Mouse (Mus musculus) kidney, embryonic 15.5 days (tissue): Measurements from ENCODE around the gene Siglece. TPM values are rescaled to one million over a fixed set of nuclear protein-coding genes. Genes with fewer than 3 reads are reported as not detected.
"Not testable (repeated sequence)": the region's sequence is repeated elsewhere in the genome, so short reads cannot be mapped to it uniquely, and the experiment has no call there.

Experiments used
- ATAC-seq: fragments of 200-750 bp; cut with Nextera tagmentation; replicated peaks from 2 replicates; pipeline ENCODE4 v1.8.0; 2017; ENCODE audit warnings: moderate TSS enrichment; ENCODE audit not compliant: low FRiP score
- H3K27ac ChIP-seq: fragments of 300-500 bp; sonication (generic); 2 replicates; pipeline ENCODE4 v1.5.1; 2015; ENCODE audit warnings: mild to moderate bottlenecking, inconsistent platforms
- H3K27me3 ChIP-seq: fragments of 300-500 bp; sonication (generic); 2 replicates; pipeline ENCODE4 v1.6.1; 2015; ENCODE audit warnings: inconsistent platforms
- H3K36me3 ChIP-seq: fragments of 300-500 bp; sonication (generic); 2 replicates; pipeline ENCODE4 v1.6.1; 2015; ENCODE audit warnings: inconsistent platforms
- H3K4me1 ChIP-seq: fragments of 300-500 bp; sonication (generic); 2 replicates; pipeline ENCODE4 v1.6.1; 2015; ENCODE audit warnings: inconsistent platforms
- H3K4me2 ChIP-seq: fragments of 300-500 bp; sonication (generic); 2 replicates; pipeline ENCODE4 v1.6.1; 2015; ENCODE audit warnings: moderate library complexity, mild to moderate bottlenecking, inconsistent platforms
- H3K4me3 ChIP-seq: fragments of 300-500 bp; sonication (generic); replicated peaks from 2 replicates; pipeline ENCODE4 v1.5.1; 2015; ENCODE audit warnings: mild to moderate bottlenecking, inconsistent platforms
- H3K9ac ChIP-seq: fragments of 300-500 bp; sonication (generic); 2 replicates; pipeline ENCODE4 v1.6.1; 2015; ENCODE audit warnings: mild to moderate bottlenecking, inconsistent platforms
- H3K9me3 ChIP-seq: fragments of 300-500 bp; sonication (generic); replicated peaks from 2 replicates; pipeline ENCODE4 v1.6.1; 2016; ENCODE audit warnings: inconsistent platforms
- WGBS: fragments of 180-500 bp; shearing (Covaris S2); methylation state at CpG from one replicate; pipeline ENCODE4 v1.1.7; 2015; ENCODE audit warnings: mixed read lengths; 5-methylcytosine and 5-hydroxymethylcytosine counted together
- polyA plus RNA-seq: library from polyadenylated mRNA; unstranded; fragments of >200 nt; fragmentation: Nextera tagmentation; extraction: Ambion mirVana; gene quantifications from 2 replicates; pipeline ENCODE4 v1.2.1, GENCODE M21; 2015

Gene Siglece
- 0.66 and 0.77 TPM in 2 replicates for polyA plus RNA-seq

DNA sequence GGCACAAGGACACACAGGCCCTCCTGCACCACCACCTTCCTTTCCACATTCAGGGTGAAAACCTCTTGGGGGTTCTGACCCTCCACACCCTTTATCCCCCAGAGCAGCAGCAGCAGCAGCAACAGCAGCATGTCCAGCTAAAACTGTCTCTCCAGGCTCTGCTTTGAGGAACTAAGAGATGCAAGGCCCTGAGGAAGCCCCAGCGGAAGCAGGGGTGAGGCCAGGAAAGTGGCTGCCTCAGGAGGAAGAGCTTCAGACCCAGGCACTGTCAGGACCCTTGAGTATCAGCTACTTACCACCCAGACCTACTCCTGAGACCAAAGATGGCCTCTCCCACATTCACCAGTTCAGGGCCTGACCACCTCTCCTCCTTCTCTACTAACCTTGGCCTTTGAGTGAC lies at the start of gene Siglece:
Siglece (minus strand) TSS at position 160 of the 400 bp plus-strand sequence.
- no peaks in the 10 kb centered on the region for H3K4me1 ChIP-seq
- H3K27ac ChIP-seq, result no peak within 1 kb of the TSS
- H3K9ac ChIP-seq, result no peak within 1 kb of the TSS
- WGBS, result 87% methylated on average over 1 of the region's 1 CpGs
- ATAC-seq, result no peak
- no peaks in the 10 kb centered on the region for H3K36me3 ChIP-seq
- no peak within 1 kb of the TSS for H3K4me2 ChIP-seq
- H3K4me3 ChIP-seq, result no peak within 1 kb of the TSS
- H3K9me3 ChIP-seq, result no peaks in the 10 kb centered on the region
- no peaks in the 10 kb centered on the region for H3K27me3 ChIP-seq

DNA sequence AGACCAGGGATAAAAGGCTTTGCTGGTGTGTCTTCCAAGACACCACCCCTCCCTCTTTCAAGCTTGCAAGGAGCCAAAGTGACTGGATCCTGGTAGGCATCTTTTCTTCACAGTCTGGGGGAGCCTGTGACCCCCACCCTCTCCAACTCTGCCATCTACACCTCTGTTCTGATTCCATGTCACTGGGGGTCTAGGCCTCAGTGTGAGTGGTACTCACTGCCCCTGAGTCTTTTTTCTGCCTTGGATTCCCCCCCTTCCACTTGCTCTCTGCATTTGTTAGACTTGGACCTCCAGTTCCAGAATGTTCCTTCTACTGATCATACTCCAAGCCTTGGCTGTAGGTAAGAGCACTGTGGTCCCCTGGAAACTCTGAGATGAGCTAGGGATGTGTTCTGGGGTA lies 30.2 kb upstream of the Siglece start, which contains the start of gene Klk14:
Klk14 (plus strand) TSS at position 301 of the 400 bp plus-strand sequence.
- Histone ChIP-seq H3K4me3 (no peak within 1 kb of the TSS), H3K27me3 (no peaks in the 10 kb centered on the region), H3K9me3 (no peaks in the 10 kb centered on the region), H3K36me3 (no peaks in the 10 kb centered on the region), H3K27ac (no peak within 1 kb of the TSS), H3K4me1 (no peaks in the 10 kb centered on the region), H3K4me2 (no peak within 1 kb of the TSS), H3K9ac (no peak within 1 kb of the TSS)
- no peak for ATAC-seq

DNA sequence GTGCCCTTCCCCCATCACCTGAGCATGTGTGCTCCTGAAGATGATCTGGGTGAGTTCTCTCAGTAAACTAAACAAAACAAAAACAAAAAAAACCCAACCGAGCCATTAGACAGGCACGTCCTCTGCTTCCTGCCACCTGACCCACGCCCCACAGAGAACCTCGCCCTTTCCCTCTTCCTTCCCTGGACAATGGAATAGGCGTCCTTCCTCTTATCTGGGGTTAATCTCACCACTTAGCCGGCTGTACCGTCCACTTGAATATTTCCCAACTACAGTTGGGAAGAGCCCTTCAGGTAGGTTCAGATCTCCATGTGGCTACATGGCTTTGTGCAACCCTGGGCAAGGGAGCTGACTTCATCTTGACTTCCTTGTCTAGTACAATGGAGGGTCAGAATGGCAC lies 25.1 kb upstream of the Siglece start:
- Histone ChIP-seq H3K27me3 (no peaks in the 10 kb centered on the region), H3K27ac (no peak overlapping the region), H3K4me2 (no peak overlapping the region), H3K9ac (no peak overlapping the region), H3K36me3 (no peaks in the 10 kb centered on the region), H3K4me3 (no peak overlapping the region), H3K4me1 (no peaks in the 10 kb centered on the region), H3K9me3 (no peaks in the 10 kb centered on the region)
- ATAC-seq, result no peak
- WGBS, result 67% methylated on average over 7 of the region's 7 CpGs

DNA sequence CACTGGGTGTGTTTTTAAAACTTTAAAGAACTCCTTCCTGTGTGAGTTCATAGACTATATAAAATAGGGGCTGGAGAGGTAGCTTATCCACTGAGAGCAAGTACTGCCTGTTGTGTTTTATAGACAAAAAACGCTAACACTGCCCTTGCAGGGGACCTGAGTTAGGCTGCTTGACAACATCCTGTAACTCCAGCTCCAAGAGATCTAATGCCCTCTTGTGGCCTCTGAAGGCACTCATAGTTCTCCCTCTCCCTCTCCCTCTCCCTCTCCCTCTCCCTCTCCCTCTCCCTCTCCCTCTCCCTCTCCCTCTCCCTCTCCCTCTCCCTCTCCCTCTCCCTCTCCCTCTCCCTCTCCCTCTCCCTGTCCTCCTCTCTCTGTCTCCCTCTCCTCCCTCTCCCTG lies 22.6 kb upstream of the Siglece start:
- not testable (repeated sequence) for ATAC-seq, H3K36me3 ChIP-seq, H3K9me3 ChIP-seq, H3K4me3 ChIP-seq, H3K27me3 ChIP-seq, H3K4me2 ChIP-seq, H3K27ac ChIP-seq, H3K4me1 ChIP-seq, H3K9ac ChIP-seq
- 19% methylated on average over 1 of the region's 1 CpGs for WGBS

DNA sequence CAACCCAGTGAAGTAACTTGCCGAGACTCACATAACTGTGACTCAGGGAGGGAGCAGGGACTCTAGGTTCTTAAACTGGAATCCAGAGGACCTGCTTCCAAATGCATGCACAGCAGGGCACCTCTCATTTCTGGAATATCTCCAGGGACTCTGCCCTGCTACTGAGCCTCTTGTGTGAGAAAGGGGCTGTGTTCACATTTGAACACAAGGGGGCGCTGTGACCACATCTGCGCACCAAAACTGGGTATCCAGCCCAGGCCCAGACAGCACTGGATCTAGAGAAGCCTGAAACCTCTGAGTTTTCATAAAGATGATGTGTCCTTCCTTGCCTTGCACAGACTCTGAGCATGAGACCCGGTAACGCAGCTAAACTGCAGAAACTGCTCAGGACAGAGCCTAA lies 21.0 kb upstream of the Siglece start:
- Histone ChIP-seq H3K9ac (no peak overlapping the region), H3K4me3 (no peak overlapping the region), H3K27me3 (no peaks in the 10 kb centered on the region), H3K9me3 (no peaks in the 10 kb centered on the region), H3K4me1 (no peaks in the 10 kb centered on the region), H3K36me3 (peaks cover 24% of the 10 kb centered on the region), H3K27ac (no peak overlapping the region), H3K4me2 (no peak overlapping the region)
- 18% methylated on average over 5 of the region's 5 CpGs for WGBS
- no peak for ATAC-seq

DNA sequence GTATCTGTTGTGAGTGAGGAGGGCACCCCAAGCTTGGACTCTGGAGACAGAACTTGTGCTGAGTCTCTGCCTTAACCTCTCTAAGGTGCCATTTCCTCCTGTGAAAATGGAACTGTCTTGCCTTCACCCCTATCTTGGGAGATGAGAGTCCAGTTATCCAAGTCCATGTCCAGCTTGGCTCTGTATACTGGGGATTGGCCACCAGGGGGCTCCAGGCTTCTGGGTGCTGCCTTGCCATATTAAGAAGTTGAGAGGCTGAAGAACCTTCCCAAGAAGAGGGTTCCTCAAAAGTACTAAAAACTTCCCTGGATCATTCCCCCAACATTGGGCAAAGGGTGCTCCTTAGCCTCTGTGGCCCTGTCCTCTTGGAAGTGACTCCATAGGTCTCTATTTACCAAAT lies 18.6 kb upstream of the Siglece start:
- H3K4me1 ChIP-seq, result 0 out of 2 replicates have a peak, but pooled peaks cover 2% of the 10 kb centered on the region
- no peaks in the 10 kb centered on the region for H3K27me3 ChIP-seq
- H3K27ac ChIP-seq, result no peak overlapping the region
- H3K36me3 ChIP-seq, result peaks cover 45% of the 10 kb centered on the region
- no peak overlapping the region for H3K4me2 ChIP-seq
- no peak overlapping the region for H3K4me3 ChIP-seq
- ATAC-seq, result no peak
- no peaks in the 10 kb centered on the region for H3K9me3 ChIP-seq
- H3K9ac ChIP-seq, result no peak overlapping the region

DNA sequence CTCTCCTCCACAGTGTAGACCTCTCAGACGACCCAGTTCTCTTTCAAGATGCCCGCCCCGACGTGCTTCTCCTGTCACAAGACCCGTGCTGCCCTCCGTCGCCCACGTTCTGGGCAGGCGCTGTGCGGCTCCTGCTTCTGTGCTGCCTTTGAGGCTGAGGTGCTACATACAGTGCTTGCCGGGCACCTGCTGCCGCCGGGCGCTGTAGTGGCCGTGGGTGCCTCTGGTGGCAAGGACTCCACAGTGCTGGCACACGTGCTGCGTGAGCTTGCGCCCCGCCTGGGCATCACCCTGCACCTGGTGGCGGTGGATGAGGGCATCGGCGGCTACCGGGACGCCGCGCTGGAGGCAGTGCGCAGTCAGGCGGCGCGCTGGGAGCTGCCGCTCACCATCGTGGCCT lies 15.1 kb upstream of the Siglece start:
- no peaks in the 10 kb centered on the region for H3K27me3 ChIP-seq
- peaks cover 45% of the 10 kb centered on the region for H3K36me3 ChIP-seq
- 93% methylated on average over 32 of the region's 32 CpGs for WGBS
- H3K9ac ChIP-seq, result no peak overlapping the region
- no peaks in the 10 kb centered on the region for H3K9me3 ChIP-seq
- no peak overlapping the region for H3K4me2 ChIP-seq
- H3K27ac ChIP-seq, result no peak overlapping the region
- peaks cover 11% of the 10 kb centered on the region for H3K4me1 ChIP-seq
- H3K4me3 ChIP-seq, result no peak overlapping the region
- ATAC-seq, result no peak

DNA sequence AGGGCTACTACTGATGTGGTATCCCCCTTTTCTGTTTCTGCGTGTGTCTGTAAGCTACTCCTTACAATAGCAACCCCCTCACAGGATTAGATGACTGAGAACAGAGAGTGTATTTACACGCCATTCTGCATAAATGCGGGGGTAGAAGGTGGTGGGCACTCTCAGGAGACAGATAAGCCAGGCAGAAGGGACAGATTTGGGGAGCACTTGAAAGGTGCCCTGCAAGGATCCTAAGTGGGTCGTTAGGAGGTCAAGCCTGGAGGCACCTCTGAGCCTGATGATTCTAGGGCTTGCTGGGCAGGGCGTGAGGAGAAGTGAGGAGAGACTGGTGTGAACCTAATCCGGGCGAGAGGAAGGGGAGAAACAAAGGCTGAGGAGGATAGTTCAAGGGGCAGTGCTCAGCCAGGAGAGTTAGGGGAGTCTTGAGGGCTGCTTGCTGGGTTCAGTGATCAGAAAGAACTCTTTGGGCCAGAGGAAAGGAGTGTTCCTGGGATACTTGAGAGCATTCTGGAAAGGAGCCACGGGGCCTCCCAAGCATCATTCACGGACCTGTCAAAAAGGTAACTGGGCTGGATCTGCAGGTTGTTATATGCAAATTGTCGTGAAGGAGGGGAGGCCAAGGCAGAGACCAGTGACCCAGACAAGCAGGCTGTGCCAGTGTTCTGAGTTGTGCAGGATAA lies 12.8 kb upstream of the Siglece start:
- Histone ChIP-seq H3K9me3 (no peaks in the 10 kb centered on the region), H3K36me3 (peaks cover 39% of the 10 kb centered on the region), H3K27me3 (no peaks in the 10 kb centered on the region), H3K4me1 (peaks cover 11% of the 10 kb centered on the region), H3K9ac (peak overlapping the region; percentile 70), H3K4me2 (peak overlapping the region; percentile 83), H3K27ac (peak overlapping the region; percentile 78), H3K4me3 (peak overlapping the region; percentile 72)
- 4% methylated on average over 10 of the region's 10 CpGs for WGBS
- peak; percentile 13 for ATAC-seq

DNA sequence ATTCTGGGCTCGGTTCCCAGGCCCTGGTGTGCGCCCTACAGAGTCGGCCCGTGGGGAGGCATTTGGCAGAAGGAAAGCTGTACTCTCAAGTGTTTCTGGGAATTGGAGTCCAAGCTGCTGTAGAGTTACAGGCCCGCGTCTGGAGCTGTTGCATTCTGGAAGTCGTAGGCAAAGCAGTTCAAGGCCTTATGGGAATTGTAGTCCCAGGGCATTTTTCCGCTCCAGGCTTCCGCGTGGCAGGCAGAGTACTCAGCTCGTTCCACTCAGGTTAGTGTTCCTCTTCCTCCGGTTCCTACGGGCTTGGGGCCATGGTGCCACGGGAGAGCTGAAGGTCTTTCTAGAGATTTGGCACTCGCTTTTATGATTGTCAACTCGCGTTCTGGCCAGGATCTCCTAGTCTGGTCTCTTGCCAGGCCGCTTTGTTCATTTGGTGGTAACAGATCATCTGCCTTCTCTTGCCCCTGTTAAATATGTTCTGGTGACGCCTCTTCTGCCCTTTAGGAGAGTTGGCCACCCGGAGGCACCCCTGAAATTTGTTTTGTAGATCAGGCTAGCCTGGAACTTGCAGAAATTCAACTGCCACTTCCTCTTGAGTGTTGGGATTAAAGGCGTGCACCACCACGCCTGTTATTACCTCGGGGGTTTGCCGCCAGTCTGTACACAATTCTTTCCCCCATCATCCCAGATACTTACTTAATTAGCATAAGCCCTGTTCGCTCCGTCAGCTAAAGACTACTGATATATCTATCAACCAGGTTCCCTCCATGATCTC lies 12.0 kb upstream of the Siglece start, which contains the start of gene Ctu1:
Ctu1 (plus strand) TSS at position 208 of the 772 bp plus-strand sequence.
- WGBS, result under 1% methylated on average over 26 of the region's 26 CpGs
- ATAC-seq, result peak; percentile 96
- H3K27ac ChIP-seq, result peak within 1 kb of the TSS; percentile 78
- peaks cover 11% of the 10 kb centered on the region for H3K4me1 ChIP-seq
- H3K4me2 ChIP-seq, result peak within 1 kb of the TSS; percentile 83
- H3K9me3 ChIP-seq, result no peaks in the 10 kb centered on the region
- peak within 1 kb of the TSS; percentile 72 for H3K4me3 ChIP-seq
- no peaks in the 10 kb centered on the region for H3K27me3 ChIP-seq
- H3K9ac ChIP-seq, result peak within 1 kb of the TSS; percentile 70
- H3K36me3 ChIP-seq, result peaks cover 31% of the 10 kb centered on the region

DNA sequence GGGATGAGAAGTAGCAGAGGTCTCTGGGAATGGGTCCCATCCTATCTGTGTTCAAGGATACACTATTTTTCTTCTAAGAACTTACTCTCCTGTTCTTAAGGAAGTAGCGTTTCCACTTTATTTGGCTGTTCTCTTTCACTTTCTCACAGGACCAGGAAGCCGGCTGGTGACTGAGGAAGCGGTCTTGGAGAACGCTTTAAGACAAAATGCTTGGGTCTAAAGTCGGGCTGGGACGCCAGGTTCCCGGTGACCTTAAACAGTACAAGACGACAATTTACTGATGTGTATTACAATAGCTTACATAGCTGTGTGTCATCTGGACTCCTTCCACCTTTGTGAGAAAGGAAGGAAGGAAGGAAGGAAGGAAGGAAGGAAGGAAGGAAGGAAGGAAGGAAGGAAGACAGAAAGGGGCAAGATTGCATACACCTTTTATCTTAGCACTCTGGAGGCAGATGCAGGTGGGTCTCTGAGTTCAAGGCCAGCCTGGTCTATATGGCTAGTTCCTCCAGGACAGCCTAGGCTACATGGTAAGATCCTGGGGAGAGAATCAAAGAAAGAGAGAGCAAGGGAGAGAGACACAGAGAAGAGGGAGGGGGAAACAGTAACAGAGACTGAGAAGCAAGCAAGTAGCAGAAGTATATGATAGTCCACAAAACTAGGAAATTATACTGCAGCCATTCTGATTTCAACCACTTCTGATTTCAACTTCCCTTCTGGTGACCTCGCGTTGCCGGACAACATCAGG lies 11.3 kb upstream of the Siglece start:
- Histone ChIP-seq H3K36me3 (peaks cover 24% of the 10 kb centered on the region), H3K4me1 (peaks cover 11% of the 10 kb centered on the region), H3K4me2 (peak overlapping the region; percentile 83), H3K9me3 (no peaks in the 10 kb centered on the region), H3K4me3 (peak overlapping the region; percentile 72), H3K9ac (peak overlapping the region; percentile 23; the same call in 1 of the 2 replicates), H3K27me3 (no peaks in the 10 kb centered on the region), H3K27ac (peak overlapping the region; percentile 22; the same call in 1 of the 2 replicates)
- 69% methylated on average over 11 of the region's 11 CpGs for WGBS
- ATAC-seq, result peak; percentile 40

DNA sequence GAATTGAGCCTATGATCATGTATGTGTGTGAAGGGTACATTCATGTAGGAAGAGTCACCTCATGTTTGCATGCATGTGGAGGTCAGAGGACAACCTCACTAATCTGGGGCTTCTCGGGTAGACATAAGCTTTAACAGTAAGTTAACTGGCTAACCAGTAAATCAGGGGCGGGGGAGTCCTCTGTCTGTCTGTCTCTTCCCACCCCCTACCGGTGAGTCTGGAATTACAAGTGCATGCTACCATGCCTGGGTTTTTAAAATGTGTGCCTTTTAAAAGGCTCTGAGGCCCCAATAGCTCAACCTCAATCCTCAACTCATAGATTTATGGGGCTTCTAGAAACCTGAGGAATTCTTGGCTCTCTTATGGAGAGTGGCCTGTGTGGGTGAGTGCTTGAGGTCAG lies 8.6 kb upstream of the Siglece start:
- no peaks in the 10 kb centered on the region for H3K9me3 ChIP-seq
- ATAC-seq, result no peak
- 16% methylated on average over 3 of the region's 3 CpGs for WGBS

DNA sequence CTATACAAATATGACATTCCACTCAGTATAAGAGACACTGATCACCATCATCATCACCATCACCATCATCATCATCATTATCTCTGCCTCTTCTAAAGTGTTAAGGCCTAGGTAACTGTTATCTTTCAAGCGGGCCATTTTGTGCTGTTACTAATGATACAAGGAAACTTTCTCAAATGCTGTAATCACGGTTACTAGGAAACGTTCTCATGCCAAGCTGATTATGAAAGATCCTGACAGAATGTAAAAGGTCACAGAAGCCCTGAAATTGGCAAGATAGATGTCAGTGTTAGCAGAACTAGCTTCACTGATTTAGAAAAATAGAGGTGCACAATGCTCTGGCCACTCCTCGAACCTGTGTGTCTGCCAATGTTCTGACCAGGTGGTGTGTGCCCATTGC lies 7.3 kb upstream of the Siglece start:
- not testable (repeated sequence) for H3K4me1 ChIP-seq, H3K9me3 ChIP-seq, ATAC-seq, H3K9ac ChIP-seq, H3K4me2 ChIP-seq, H3K36me3 ChIP-seq, H3K27me3 ChIP-seq, H3K27ac ChIP-seq, H3K4me3 ChIP-seq
- 89% methylated on average over 4 of the region's 4 CpGs for WGBS

More for the DNA sequence above, 8.6 kb upstream of the Siglece start:
- Histone ChIP-seq H3K4me1 (peaks cover 9% of the 10 kb centered on the region), H3K27ac (no peak overlapping the region), H3K4me3 (no peak overlapping the region), H3K4me2 (no peak overlapping the region), H3K9ac (no peak overlapping the region), H3K27me3 (no peaks in the 10 kb centered on the region), H3K36me3 (no peaks in the 10 kb centered on the region)
